Mouse (Mus musculus): ENCODE measurements around the gene Slc22a20.

The Slc22a20 gene

DNA sequence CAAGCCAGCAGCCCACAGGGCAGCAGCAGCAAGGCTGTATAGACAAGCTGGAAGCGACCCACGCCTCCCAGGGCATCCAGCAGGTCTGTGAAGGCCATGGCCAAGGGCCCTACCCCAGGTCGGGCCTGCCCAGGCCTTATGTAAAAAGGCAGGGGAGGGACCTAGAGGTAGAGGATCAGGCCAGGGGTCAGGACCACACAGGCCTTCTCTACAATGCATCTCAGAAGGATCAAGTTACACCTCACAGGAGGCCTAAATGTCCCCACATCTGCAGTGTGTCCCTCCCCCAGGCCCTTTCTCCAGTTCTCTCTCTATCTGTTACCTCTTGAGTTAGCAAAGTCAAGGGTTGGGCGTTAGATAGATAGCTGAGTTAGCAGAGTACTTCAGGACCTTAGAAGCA is at the start of gene Slc22a20:
Gene Slc22a20 (minus strand): TSS at position 101 of the 400 bp plus-strand sequence.
- no peak for DNase-seq

DNA sequence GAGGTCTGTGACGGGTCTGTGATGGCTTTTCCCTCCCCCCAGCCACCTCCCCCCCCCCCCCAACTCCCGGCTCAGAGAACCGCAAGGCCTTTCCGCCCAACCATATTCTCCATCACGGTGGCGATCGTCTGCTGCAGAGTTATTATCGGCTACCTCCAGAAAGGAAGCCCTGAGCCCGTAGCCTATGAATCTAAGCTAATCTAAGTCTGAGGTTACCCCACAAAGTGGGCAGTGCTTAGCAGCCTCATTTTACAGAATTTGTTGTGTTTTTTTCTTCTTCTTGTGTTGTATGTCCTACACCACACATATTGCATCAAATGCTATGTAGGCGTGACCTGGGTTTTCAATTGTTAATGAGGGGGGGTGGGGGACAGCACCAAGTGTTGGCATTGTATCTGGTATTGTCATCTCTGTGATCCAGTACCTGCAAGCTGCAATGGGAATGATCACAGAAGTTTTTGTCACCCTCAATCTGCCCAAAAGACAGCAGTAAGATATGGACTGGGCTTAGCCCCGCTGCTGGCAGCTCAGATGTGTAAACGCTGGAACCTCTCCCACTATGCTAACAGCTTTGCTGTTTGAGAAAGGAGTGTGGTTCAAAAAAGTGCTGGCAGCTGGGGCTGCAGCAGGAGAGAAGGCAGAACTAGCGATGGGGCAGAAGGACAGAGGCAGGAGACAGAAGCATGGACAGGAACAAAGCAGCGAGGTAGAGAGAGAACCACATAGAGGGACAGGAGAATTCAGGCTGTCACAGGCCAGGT is 44.8 kb upstream of the Slc22a20 start:
- DNase-seq, result no peak

DNA sequence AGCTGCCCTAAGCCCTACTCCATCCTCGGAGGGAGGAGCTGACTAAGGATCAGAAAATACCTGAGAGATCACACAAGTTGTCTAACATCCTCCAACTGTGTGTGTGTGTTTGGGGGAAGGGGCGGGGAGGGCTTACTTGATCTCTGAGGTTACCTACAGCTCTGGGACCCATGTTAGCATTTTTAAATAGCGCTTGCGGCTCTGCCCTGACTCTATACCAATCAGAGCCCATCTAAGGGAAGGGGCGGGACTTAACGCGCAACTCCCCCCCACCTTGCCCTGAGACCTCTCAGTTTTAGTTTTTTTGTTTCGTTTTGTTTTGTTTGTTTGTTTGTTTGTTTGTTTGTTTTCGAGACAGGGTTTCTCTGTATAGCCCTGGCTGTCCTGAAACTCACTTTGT is 43.5 kb upstream of the Slc22a20 start:
- no peak for DNase-seq

DNA sequence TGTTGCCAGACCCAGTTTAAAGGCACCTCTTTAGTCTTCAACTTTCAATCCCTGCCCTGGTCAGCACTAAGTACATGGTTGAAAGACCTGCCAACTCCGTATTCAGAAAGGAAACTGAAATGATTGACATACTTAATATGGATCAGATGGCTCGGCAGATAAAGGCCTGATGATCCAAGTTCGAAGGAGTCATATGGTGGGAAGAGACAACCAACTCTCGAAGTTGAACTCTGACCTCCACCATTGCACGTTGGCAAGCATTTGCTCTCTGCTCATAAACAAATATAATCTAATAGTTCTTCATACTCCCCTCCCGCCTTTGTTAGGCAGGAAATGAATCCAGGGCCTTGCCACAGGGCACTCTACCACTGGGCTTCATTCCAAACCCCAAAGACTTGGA is 43.0 kb upstream of the Slc22a20 start:
- no peak for DNase-seq

DNA sequence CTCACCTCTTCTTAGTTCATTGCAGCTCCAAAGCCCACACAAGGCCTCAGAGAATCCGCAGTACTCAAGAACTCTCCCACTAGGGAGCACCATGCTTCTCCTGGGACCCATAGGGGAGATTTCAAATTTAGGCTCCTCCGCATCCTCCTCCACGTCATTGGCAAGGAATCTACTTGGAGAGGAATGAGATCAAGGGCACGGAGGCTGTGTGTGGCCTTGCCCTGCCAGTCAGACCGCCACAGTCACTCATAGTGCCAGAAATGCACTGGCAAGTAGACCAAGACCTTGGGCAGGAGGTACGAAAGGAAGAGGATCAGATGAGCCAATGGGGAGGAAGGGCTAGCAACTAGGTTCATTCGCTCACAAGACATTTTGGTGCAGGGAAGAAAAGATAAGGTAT is 38.0 kb upstream of the Slc22a20 start:
- DNase-seq, result no peak

DNA sequence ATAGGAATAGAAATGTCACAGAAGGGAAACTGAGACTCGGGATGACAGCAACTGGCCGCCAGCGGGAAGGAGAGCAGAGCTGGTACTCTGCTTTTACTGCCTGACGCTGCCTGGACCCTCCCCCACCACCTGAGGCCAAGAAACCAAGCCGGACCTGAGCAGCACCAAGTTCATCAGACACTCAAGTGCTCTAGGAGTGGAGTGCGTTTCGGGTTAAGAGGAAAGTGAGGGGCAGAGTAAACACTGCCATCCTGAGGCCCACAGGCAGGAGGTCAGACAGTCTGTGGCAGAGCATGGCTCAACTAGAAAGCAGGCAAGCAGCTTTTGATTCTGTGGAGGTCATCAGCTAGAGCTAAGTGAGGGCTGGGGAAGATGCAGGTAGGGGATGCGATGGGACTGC is 37.1 kb upstream of the Slc22a20 start:
- no peak for DNase-seq

DNA sequence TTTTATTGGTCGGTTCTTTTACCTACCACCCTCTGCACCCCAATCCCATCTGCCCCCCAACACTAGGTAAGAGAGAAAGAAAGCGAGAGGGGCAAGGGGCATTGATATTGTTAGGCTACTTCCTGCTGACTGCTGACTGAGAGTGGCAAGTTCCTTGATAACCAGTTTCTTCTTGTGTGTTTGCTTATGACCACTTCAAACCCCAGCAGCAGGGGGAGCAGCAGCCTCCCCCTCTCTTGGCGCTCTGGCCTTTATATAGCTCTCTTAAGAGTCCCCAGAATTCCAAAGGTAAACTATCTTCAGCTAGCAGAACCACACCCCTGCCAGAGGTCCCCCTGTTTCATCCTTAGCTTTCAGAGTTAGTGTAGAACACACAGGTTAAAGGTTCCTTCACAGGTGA is 34.3 kb upstream of the Slc22a20 start:
- no peak for DNase-seq

DNA sequence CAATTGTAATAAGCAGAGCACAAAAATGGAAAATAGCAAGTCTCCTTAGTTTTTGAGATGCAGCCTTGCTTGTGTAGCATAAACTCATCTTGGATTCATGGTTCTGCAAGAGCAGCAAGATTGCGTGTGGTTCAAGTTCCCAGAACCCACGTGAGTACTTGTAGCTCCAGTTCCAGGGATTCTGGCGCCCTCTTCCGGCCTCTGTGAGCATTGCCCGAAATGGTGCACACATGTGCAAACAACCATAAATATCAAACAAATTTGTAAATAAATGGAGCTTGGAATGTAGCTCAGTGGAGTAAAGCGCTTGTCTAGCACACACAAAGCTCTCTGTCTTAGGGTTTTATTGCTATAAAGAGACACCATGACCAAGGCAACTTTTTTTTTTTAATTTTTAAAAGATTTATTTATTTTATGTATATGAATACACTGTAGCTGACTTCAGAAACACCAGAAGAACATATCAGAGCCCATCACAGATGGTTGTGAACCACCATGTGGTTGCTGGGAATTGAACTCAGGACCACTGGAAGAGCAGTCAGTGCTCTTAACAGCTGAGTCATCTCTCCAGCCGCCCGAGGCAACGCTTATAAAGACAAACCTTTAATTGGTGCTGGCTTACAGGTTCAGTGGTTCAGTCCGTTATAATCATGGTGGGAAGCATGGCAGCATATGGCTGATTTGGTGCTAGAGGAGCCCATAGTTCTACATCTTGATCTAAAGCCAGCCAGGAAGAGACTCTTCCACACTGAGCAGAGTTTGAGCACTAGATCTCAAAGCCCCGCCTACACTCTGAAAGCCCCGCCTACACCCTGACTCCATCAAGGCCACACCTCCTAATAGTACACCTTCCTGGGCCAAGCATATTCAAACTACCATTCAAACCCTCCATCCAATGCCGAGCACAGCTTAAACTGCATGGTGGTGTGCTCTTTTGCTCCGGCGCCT is 32.5 kb upstream of the Slc22a20 start:
- DNase-seq, result peak; percentile 94

DNA sequence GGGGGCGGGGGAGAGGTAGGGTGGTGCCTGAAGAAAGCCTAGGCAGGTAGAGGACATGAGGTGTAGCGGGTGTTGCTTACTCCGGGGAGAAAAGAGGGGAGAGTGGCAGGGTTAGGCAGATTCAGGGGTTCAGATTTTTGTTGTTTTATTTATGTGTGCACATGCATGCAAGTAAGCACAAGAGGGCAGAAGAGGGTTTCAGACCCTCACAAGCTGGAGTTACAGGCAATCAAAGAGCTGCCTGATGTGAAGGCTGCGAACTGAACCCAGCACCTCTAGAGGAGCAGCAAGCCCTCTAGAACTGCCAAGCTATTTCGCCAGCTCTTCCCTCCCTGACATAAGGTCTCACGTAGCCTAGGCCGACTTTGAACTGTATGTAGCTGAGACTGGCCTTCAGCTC is 30.6 kb upstream of the Slc22a20 start:
- DNase-seq, result no peak

DNA sequence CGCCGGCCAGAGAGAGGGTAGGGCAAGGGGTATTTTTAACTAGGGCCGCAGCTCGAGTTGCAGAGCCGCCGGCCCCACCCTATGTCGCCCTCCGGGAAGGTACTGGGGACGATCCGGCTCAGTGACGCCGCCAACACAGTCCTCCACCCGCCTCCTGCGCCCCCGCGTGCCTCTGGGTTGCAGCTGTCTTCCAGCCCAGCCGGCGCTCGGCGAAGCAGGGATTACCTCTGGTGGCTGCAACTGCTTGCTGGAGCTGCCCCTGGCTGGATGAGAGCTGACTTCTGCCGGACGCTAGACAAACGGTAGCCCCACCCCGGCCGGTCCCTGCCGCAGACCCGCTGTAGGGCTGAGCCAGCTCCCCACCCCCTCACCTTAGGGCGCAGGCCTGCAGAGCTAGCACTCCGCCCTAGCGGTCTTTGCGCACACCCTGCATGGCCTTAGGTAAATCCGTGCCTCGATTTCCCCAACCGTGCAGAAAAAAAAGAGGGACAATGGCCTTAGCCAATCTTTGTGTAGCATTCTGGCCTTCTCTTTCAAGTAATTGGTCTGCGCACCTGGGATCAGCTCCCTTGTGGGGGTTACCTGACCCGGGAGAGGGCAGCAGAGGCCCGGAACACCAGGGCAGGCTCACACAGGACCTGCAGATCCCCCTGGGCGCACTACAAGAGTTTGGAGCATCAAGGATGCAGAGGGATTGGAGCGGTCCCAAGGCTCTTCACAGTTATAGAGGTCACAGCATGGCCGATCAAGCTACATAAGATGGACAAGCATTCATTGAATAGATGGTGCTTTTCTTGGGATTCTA is 29.8 kb upstream of the Slc22a20 start, which contains the start of gene Capn1:
Gene Capn1 (minus strand): TSS at position 387 of the 805 bp plus-strand sequence.
- DNase-seq, result peak; percentile 82

DNA sequence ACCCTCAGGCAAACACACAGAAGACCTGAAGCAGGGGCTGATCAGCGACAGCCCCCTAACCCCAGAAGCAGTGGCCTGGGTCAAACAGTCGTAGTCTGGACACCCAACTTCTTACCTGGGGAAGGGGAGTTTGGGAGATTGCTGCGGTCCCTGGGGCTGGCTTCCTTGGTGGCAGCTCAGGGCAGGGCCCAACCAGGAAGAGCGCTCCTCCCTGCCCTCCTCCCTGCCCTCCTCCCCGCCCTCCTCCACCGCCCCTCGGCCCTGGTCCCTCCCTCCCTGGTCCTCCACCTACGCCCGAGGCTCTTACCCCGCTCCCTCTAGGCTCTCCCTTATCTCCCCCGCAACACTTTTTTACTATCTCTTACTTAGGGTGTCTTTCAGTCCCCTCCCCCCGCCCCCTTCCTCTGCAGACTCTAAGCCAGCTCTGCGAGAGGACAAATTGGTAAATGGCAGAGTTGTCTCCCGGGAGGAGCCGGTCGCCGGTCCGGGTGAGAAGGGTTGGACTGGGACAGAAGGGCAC is 29.1 kb upstream of the Slc22a20 start:
- peak; percentile 94 for DNase-seq

DNA sequence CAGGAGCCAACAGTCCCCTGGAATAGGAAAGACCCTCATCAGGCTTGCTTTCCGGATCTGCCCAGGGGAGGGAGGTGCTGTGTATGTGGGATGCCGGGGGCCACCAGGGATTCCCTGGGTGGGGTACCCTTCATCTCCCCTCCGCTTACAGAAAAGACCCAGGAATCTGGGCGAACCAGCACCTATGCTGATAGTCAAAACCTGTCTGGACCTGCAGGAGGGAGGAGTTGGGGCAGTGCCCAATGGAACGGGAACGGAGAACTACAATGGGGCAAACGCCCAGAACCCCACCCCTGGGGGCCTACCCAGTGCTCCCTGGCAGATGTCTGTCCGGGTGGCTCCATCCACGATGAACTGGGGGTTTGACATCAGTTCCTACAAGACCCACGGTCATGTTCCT is 27.7 kb upstream of the Slc22a20 start:
- DNase-seq, result no peak

DNA sequence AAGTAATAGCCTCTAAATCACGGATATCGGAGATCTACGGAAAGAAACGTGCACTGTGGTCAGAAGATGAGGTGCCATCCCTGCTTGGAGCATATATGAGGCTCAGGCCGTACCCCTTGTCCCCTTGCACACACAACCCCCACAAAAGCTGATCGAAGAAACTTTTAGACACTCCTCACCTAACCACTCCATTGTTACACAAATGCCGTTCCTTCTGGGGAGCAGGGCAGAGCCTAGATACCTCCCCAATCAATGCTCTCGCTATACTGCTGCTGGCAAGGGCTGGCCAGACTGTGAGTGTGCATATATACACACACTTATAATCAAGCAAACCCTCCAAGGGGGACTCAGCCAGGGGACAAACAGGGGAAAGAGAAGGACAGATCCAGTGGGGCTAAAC is 23.2 kb upstream of the Slc22a20 start:
- DNase-seq, result no peak

DNA sequence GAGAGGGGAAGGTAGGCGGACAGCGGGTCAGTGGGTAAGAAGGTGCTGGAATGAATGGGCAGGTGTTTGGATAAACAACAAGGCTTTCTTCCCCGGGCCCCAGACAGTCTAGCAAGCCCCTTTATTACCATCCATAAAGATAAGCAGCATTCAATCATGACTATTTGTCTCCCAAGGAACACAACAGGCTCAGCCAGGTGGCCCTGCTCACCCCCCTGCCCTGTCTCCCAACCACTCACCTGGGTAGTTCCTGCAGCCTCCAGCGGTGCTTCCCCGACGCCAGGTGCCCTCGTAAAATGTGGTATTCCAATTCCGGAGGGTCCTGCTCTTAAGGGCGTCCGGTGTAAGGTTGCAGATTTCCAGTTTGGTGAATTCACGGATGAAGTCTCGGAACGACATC is 21.1 kb upstream of the Slc22a20 start:
- DNase-seq, result no peak

DNA sequence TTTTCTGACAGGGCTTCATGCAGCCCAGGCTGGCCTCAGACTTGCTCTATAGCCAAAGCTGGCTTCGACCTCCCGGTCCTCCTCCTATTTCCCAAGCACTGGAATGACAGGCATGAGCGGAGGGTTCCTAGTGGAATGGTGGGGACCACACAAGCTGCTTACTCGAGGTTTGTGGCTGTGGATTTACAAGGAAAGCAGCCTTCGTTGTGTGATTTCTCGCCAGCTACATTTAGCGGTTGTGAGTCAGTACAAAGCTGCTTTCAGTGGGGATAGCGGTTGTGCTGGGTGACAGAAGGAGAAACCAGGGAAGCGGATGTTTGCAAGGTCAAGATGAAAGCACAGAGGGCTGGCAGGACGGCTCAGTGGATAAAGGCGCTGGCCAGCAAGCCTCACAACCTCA is 19.6 kb upstream of the Slc22a20 start:
- no peak for DNase-seq

DNA sequence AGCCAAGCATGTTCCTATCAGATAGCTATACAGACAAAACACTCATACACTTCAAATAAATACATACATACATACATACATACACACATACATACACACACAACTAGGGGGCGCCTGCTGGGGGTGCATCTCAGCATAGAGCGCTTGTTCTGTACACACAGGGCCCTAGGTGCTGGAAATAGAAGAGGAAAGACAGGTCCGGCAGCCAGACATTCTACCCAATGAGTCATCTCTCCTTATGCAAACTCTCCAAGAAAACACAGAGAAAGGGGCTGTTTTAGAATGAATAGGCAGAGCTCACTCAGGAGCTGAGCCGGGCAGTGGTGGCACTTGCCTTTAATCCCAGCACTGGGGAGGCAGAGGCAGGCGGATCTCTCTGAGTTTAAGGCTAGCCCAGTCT is 14.0 kb upstream of the Slc22a20 start:
- no peak for DNase-seq

DNA sequence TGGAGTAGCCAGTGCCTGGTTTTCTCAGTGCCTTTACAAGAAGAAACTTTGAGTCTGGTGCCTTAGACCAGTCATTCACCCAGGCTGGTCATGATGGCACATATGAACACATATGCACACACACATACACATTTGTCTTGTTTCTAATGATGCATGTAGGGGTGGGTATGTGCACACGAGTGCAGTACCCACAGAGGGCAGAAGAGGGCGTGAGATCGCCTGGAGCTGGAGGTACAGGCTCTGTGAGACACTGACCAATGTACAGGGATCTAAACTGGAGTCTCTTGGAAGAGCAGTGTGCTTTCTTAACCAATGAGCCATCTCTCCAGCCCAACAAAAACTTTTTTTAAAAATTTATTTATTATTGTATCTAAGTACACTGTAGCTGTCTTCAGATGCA is 12.2 kb upstream of the Slc22a20 start:
- DNase-seq, result peak; percentile 41

DNA sequence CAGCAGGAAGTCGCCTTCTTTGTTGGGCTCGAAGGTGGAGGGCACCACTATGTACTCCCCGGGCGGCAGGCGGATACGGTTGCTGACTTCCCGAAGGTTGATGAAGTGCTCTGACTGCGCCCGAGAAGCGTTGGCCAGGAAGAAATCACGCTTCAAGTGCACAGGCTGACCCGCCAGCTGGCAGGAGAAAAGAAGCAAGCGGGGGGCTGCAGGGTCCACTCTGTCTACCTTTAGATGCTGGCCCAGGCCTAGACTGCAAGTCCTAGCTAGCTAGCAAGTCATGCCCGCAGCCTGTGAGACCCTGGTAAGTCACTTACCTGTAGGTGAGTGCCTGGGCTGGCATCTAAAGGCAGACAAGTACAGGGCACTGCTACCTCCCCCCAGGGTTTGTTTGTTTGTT is 8.8 kb upstream of the Slc22a20 start:
- DNase-seq, result no peak

DNA sequence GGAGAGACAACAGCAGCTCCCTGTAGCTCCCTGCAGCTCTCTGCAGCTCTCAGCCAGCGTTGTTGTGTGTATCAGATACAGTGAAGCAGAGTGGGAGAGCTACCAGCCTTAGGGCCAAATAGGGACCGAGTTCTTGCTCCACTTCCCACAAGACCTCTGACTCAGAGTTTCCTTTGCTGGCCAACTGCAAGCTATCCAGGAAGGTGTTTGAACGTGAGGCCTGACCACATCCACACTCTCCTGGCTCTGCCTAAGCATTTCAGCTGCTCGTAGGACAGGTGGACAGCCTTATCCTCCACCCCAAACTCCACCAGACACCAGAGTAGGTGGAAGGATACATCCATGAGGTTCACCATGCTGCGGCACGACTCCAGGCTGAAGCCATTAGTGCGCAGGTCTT is 6.1 kb upstream of the Slc22a20 start:
- no peak for DNase-seq

DNA sequence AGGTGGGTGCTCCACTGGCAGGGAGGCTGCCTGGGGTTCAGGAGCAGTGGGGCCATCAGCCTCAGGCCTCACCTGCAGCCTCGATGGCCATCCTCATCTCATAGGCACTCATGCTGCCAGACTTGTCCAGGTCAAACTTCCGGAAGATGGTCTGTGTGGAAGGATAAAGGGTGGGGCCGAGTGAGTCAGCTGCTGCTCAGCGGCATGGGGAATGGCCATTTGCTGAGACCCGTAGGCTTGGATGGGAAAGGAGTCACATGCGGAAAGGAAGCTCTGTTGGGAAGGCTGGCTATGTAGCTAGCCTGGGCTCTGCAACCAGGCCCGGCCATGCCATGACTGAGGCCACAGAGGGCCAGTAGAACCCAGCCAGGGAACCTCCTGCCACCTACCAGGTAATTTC is 5.5 kb upstream of the Slc22a20 start:
- DNase-seq, result no peak

DNA sequence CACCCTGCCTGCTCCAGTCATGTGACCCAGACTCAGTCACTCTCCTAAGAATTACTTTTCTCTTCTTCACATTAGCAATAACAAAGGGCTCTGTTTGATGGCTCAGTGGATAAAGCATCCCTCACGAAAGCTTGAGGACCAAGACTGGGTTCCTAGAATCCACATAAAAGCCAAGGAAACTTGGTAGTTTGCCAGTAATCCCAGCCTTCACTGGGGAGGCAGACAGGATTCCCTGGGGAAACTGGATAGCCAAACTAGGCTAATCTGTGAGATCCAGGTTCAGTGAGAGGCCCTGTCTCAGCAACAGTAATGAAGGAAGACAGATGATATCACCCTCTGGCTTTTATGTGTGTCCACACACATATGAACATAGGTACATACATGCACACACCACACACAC is 5.0 kb upstream of the Slc22a20 start:
- no peak for DNase-seq

DNA sequence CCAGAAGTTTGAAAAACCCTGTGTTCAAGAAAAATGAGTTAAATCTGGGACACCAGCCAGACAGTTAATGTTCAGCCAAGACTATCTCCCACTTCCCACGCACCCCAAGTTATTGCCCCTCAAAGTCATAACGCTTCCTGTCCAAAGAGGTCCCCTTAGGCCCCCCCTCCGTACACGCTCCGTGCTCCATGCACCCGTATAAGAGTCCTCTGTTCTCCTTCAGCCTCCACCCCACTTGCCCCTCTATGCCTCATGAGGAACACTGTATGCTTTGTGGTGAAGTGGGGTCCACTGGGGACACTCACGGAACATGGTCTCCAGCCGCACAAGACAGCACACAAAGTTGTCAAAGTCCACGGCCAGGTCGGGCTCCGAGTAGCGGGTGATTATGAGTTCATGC is 4.1 kb upstream of the Slc22a20 start:
- DNase-seq, result no peak

DNA sequence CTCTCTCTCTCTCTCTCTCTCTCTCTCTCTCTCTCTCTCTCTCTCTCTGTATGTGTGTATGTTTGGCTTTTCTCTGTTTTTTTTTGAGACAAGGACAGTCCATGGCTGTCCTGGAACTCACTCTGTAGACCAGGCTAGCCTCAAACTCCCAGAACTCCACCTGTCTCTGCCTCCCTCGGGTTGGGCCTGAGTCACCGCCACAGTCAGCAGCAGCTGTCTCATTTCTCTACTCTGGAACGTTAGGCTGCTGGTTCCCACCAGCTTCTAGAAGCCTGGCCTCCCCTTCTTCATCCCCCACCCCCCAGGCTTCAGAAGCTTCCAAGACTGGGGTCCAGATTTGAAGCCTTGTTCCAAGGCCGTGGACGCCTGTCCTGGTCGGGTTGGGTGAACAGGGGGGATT is 3.6 kb upstream of the Slc22a20 start:
- DNase-seq, result no peak

Measured in liver (tissue).